Mouse (Mus musculus) heart, embryonic 11.5 days (tissue): ENCODE results near the gene Sept11. TPM values are rescaled to one million over a fixed set of nuclear protein-coding genes. Genes with fewer than 3 reads are reported as not detected.

Source experiments
- ATAC-seq: fragments of 200-750 bp; cut with Nextera tagmentation; replicated peaks from 2 replicates; pipeline ENCODE4 v1.8.0; 2017; ENCODE audit warnings: moderate library complexity; ENCODE audit not compliant: insufficient number of reproducible peaks, low FRiP score, low TSS enrichment
- H3K27ac ChIP-seq: fragments of 300-500 bp; sonication (generic); 2 replicates; pipeline ENCODE4 v1.5.1; 2014; ENCODE audit warnings: mild to moderate bottlenecking, low read depth, low read length
- H3K27me3 ChIP-seq: fragments of 300-500 bp; sonication (generic); 2 replicates; pipeline ENCODE4 v1.6.1; 2014; ENCODE audit warnings: mild to moderate bottlenecking, low read length, mixed read lengths; ENCODE audit not compliant: control insufficient read depth, insufficient read depth
- H3K36me3 ChIP-seq: fragments of 300-500 bp; sonication (generic); 2 replicates; pipeline ENCODE4 v1.6.1; 2014; ENCODE audit warnings: mild to moderate bottlenecking, low read length, moderate library complexity, mixed read lengths; ENCODE audit not compliant: control insufficient read depth, insufficient read depth
- H3K4me1 ChIP-seq: fragments of 300-500 bp; sonication (generic); 2 replicates; pipeline ENCODE4 v1.6.1; 2014; ENCODE audit warnings: low read length; ENCODE audit not compliant: control insufficient read depth, insufficient read depth
- H3K4me2 ChIP-seq: fragments of 300-500 bp; sonication (generic); 2 replicates; pipeline ENCODE4 v1.6.1; 2014; ENCODE audit warnings: mild to moderate bottlenecking, moderate library complexity
- H3K4me3 ChIP-seq: fragments of 300-500 bp; sonication (generic); 2 replicates; pipeline ENCODE4 v1.5.1; 2014; ENCODE audit warnings: low read depth, low read length
- H3K9ac ChIP-seq: fragments of 300-500 bp; sonication (generic); 2 replicates; pipeline ENCODE4 v1.6.1; 2014; ENCODE audit warnings: mild to moderate bottlenecking, low read depth, low read length, moderate library complexity
- H3K9me3 ChIP-seq: fragments of 300-500 bp; sonication (generic); replicated peaks from 2 replicates; pipeline ENCODE4 v1.6.1; 2016; ENCODE audit warnings: low read length; ENCODE audit not compliant: control insufficient read depth
- WGBS: fragments of 180-500 bp; shearing (Covaris S2); extraction: QIAGEN DNeasy Blood & Tissue Kit; methylation state at CpG from one replicate; pipeline ENCODE4 v1.1.7; 2014; ENCODE audit not compliant: insufficient replicate concordance; 5-methylcytosine and 5-hydroxymethylcytosine counted together
- polyA plus RNA-seq: library from polyadenylated mRNA; unstranded; fragments of >200 nt; fragmentation: Nextera tagmentation; extraction: Ambion mirVana; gene quantifications from 2 replicates; pipeline ENCODE4 v1.2.1, GENCODE M21; 2014

Gene Sept11
- polyA plus RNA-seq, 1 experiment from 2014 or later, result 96.6 TPM

DNA sequence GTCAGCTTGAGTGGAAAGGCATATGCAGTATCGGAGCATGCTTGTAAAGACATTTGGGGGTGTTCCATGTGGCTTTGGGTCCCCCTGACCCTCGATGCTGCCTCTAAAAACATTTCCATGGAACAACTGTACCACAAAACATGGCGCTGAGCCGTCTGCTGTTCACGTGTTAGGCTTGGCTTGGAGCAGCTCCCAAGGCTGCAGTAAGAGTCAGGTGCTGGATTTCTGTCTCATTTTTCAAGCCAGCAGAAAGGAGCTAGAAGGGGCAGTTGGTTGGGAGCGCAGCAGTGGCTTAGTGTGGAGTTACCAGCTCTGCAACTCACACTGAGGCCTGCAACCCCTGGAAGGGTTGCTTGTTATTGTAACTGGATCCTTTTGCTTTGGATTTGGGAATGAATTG lies 21.3 kb downstream of the Sept11 start:
- Histone ChIP-seq H3K9ac (no peak overlapping the region), H3K27me3 (no peaks in the 10 kb centered on the region), H3K4me2 (no peak overlapping the region), H3K4me3 (no peak overlapping the region), H3K4me1 (0 out of 2 replicates have a peak, but pooled peaks cover 8% of the 10 kb centered on the region), H3K9me3 (no peaks in the 10 kb centered on the region), H3K27ac (no peak overlapping the region), H3K36me3 (0 out of 2 replicates have a peak, but pooled peaks cover 4% of the 10 kb centered on the region)
- 82% methylated on average over 6 of the region's 6 CpGs for WGBS
- no peak for ATAC-seq

DNA sequence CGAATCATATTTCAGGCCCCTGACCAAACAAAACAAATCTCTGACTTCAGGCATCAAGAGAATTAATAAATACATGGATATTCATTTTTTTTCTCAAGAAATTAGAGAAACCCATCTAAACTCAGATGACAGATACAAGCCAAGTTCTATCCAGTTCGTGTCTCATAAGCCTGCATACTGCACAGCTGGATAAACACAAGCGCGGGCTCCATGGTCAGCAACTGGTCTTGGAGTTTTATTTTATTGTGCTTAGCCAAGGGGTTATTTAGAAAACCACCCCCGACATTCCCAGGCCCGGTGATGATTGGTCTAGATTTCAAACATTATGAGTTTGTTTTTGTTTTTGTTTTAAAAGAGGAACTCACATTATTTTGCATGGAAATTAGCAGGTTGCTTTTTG lies 21.8 kb downstream of the Sept11 start:
- Histone ChIP-seq H3K9ac (no peak overlapping the region), H3K4me1 (0 out of 2 replicates have a peak, but pooled peaks cover 8% of the 10 kb centered on the region), H3K36me3 (0 out of 2 replicates have a peak, but pooled peaks cover 4% of the 10 kb centered on the region), H3K27ac (no peak overlapping the region), H3K4me3 (no peak overlapping the region), H3K27me3 (no peaks in the 10 kb centered on the region), H3K4me2 (no peak overlapping the region), H3K9me3 (no peaks in the 10 kb centered on the region)
- ATAC-seq, result no peak
- WGBS, result 83% methylated on average over 6 of the region's 6 CpGs

DNA sequence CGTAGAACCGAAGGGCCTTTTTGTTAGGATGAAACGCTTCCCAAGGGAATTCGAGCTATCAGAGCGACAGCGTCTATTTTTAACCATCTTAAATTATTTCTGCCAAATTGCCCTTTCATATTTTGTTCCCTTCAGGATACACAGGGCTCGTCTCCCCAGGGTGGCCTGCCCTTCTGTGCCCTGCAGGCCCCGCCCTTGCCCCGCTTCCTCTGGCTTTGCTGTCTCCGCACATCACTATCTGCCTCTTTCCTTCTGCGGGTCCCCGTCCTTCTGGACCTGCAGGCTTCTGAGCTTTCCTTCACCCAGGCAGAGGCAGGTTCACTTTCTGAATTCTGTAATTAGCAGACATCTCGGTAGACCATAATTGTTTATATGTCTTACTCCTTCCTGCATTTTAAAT lies 22.6 kb downstream of the Sept11 start:
- H3K27me3 ChIP-seq, result no peaks in the 10 kb centered on the region
- H3K4me1 ChIP-seq, result 0 out of 2 replicates have a peak, but pooled peaks cover 10% of the 10 kb centered on the region
- 0 out of 2 replicates have a peak, but pooled peaks cover 4% of the 10 kb centered on the region for H3K36me3 ChIP-seq
- no peak for ATAC-seq
- no peak overlapping the region for H3K9ac ChIP-seq
- no peak overlapping the region for H3K4me3 ChIP-seq
- no peaks in the 10 kb centered on the region for H3K9me3 ChIP-seq
- WGBS, result 78% methylated on average over 13 of the region's 13 CpGs
- H3K27ac ChIP-seq, result no peak overlapping the region
- H3K4me2 ChIP-seq, result no peak overlapping the region

DNA sequence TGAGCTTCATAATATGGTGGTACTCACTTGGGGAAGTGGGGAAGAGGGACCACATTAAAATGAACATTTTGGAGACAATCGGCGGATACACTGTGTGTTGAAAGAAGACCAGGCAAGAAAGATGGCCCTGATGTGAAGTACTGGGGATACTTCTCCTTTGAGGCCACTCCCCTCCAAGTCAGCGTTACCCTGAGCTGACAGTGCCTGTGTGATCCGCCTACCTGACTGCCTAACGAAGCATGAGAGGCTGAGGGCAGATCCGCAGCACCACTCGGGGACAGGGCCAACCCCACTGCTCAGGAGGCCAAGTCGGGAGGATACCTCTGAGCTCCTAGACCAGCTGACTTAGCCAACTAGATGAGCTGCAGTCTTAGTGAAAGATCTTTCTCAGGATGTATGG lies 24.4 kb downstream of the Sept11 start:
- 84% methylated on average over 8 of the region's 8 CpGs for WGBS
- no peak for ATAC-seq
- Histone ChIP-seq H3K4me1 (0 out of 2 replicates have a peak, but pooled peaks cover 10% of the 10 kb centered on the region), H3K36me3 (no peaks in the 10 kb centered on the region), H3K9ac (no peak overlapping the region), H3K4me2 (no peak overlapping the region), H3K27ac (no peak overlapping the region), H3K4me3 (no peak overlapping the region), H3K9me3 (no peaks in the 10 kb centered on the region), H3K27me3 (no peaks in the 10 kb centered on the region)

DNA sequence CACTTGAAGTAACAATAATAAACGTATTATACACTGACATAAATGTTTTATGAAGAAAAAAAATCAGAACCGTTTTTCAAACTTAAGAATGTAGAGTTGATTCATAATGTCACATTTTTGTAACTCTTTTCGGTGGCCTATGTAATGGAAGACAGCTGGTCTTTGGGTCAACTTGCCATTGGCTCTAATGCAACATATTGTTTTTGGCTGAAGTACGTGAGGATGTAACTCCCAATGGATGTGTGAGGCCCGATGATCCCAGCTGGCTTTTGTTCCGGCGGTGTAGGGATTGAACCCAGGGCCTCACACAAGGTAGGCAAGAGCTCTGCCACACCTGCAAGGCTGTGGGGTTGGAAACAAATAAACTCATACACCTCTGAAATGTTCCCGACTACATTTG lies 28.4 kb downstream of the Sept11 start:
- Histone ChIP-seq H3K9me3 (no peaks in the 10 kb centered on the region), H3K27ac (no peak overlapping the region), H3K36me3 (no peaks in the 10 kb centered on the region), H3K4me1 (peaks cover 20% of the 10 kb centered on the region), H3K4me2 (no peak overlapping the region), H3K9ac (no peak overlapping the region), H3K27me3 (no peaks in the 10 kb centered on the region), H3K4me3 (no peak overlapping the region)
- WGBS, result 84% methylated on average over 8 of the region's 8 CpGs
- no peak for ATAC-seq

DNA sequence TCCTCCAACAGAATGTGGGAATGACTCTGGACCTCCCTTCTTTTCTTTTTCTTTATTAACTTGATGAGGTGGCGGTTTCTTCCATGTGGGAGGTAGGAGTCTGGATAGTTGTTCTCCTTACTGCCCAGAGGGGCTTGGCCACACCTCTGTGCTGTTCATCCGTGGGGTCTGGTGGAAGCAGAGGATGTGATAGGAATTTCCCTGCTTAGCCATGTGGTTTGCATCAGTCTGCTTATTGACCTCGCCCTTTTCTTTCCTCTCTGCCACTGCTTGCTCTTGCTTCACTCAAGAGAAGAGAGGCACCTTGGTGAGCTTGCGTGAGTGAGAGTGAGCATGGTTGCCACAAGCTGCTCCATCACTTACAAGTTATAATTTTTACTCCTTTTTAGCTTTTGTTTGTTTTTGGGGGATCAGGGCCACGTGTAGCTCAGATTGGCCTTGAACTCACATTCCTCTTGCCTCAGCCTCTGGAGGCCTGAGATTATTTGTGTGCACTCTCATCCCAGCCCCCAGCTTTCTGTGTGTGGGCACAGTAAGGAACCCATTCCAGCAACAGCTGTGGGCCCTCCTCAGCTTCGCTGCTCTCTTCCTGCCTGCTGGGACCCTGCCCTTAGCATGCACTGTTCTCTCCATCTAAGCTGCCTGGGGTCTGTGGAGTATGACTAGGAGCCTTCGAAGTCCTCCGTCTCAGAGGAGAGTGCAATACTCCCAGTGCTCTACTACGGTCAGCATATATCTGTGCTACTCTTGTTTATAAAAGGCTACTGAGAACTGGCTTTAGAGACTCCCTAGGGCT lies 31.0 kb downstream of the Sept11 start:
- WGBS, result 49% methylated on average over 9 of the region's 9 CpGs
- ATAC-seq, result peak; percentile 40; the same call in 1 of the 2 replicates

DNA sequence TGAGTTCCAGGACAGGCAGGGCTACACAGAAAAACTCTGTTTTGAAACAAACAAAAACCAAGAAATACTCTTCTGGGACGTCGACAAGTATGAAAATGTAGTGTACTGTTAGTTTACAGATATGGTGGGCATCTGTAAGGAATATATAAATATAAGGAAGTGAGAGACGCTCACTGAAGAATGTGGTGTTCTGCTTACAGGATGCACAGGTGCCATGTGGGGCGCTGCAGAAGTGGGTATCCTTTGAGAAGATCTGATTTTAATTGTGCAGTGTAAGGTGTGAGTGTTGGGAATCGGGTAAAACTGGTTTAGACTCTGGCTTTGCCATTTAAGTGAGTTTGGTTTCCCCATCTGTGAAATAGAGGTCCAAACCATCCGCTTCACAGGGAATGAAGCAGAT lies 32.1 kb downstream of the Sept11 start:
- no peaks in the 10 kb centered on the region for H3K9me3 ChIP-seq
- H3K4me1 ChIP-seq, result peaks cover 54% of the 10 kb centered on the region
- WGBS, result 83% methylated on average over 6 of the region's 6 CpGs
- no peak overlapping the region for H3K9ac ChIP-seq
- no peak overlapping the region for H3K4me3 ChIP-seq
- H3K27me3 ChIP-seq, result no peaks in the 10 kb centered on the region
- H3K27ac ChIP-seq, result no peak overlapping the region
- H3K36me3 ChIP-seq, result no peaks in the 10 kb centered on the region
- ATAC-seq, result no peak
- no peak overlapping the region for H3K4me2 ChIP-seq

More for the DNA sequence above, 31.0 kb downstream of the Sept11 start:
- no peak overlapping the region for H3K9ac ChIP-seq
- H3K4me2 ChIP-seq, result no peak overlapping the region
- H3K27me3 ChIP-seq, result no peaks in the 10 kb centered on the region
- no peak overlapping the region for H3K4me3 ChIP-seq
- no peaks in the 10 kb centered on the region for H3K9me3 ChIP-seq
- H3K4me1 ChIP-seq, result peaks cover 44% of the 10 kb centered on the region
- H3K27ac ChIP-seq, result peak overlapping the region; percentile 16; the same call in 1 of the 2 replicates
- no peaks in the 10 kb centered on the region for H3K36me3 ChIP-seq

DNA sequence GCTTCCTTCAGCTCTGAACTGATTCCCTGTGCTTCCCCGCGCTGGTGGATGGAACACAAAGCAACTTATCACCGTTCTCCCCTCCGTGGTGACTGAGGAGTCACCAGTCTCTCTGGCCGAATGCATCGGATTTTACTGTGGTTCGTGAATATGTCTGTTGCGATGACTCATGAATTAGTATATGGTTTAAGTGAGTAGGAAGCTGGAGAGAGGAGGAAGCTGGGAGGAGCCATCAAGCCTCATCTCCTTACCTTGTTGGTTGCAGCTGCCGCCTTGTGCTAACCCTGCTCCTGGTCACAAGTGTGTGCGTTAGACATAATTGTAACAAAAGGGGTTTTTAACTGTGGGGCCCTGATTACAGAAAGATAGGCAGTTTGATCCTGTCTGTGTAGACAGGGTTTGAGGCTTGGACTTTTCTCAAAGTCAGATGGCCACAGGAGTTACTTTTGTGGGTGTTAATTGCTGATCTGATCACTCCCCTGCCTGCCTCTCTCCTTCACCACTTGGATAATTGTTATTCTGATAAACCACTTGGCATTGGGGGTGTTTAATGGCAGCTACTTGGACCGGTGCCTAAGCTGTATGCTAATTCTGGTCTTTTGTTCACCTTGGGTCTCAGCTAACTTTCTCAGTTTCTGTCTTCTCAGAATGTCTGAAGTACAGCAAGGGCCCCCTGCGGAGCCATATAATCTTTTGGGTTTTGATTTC lies 33.1 kb downstream of the Sept11 start:
- H3K27ac ChIP-seq, result no peak overlapping the region
- no peaks in the 10 kb centered on the region for H3K27me3 ChIP-seq
- ATAC-seq, result no peak
- no peaks in the 10 kb centered on the region for H3K9me3 ChIP-seq
- H3K4me3 ChIP-seq, result no peak overlapping the region
- peaks cover 62% of the 10 kb centered on the region for H3K4me1 ChIP-seq
- H3K4me2 ChIP-seq, result no peak overlapping the region
- no peak overlapping the region for H3K9ac ChIP-seq
- no peaks in the 10 kb centered on the region for H3K36me3 ChIP-seq
- 50% methylated on average over 12 of the region's 12 CpGs for WGBS
